Comparison of ENCODE assay signal across 8 mouse cellular contexts in genomic region chr1:14108450-14109189, GRCm38 (mm10).
DNase-seq lines count a peak whose midpoint lies in the region; ATAC-seq lines count a peak whose summit lies in the region.

No protein-coding gene starts in this region.

- no peaks in the 10 kb centered on the region for H3K36me3 ChIP-seq in hindbrain, embryonic 10.5 days
- H3K36me3 ChIP-seq in hindbrain, embryonic 11.5 days (ENCODE audit: control insufficient read depth, insufficient read depth, low read length), result no peaks in the 10 kb centered on the region

- H3K27ac ChIP-seq in hindbrain, embryonic 10.5 days, result peak overlapping the region; percentile 12; the same call in 1 of the 2 replicates
- no peak overlapping the region for H3K27ac ChIP-seq in hindbrain, embryonic 11.5 days (ENCODE audit: low read depth, low read length)

- H3K4me3 ChIP-seq in hindbrain, embryonic 10.5 days, result no peak overlapping the region
- H3K4me3 ChIP-seq in hindbrain, embryonic 11.5 days (ENCODE audit: low read depth, low read length), result no peak overlapping the region

- H3K4me2 ChIP-seq in hindbrain, embryonic 11.5 days (replicated peaks; ENCODE audit: low read depth, low read length), result no peak overlapping the region

- WGBS in hindbrain, embryonic 10.5 days, result 76% methylated on average over 7 of the region's 7 CpGs
- 74% methylated on average over 7 of the region's 7 CpGs for WGBS in hindbrain, embryonic 11.5 days

- no peak for DNase-seq in hindbrain, embryonic 10.5 days (ENCODE audit: low spot score)
- DNase-seq in hindbrain, embryonic 11.5 days (ENCODE audit: low spot score), result no peak
- DNase-seq in adrenal gland, postnatal 36 days, result peak; percentile 53 to 68
- DNase-seq in frontal cortex, postnatal 36 days (ENCODE audit: low spot score in 2 of 2), result peak; percentile 19 to 45
- DNase-seq in layer of hippocampus, adult 9-11 months, result peak; percentile 63
- DNase-seq in telencephalon, adult 2 months (ENCODE audit: low read depth, low spot score), result peak; percentile 38
- DNase-seq in B cell, adult 2 months, result no peak
- DNase-seq in urinary bladder, postnatal 4 days (ENCODE audit: low spot score in 2 of 2), result no peak

- H3K9me3 ChIP-seq in hindbrain, embryonic 10.5 days, result 0 out of 2 replicates have a peak, but pooled peaks cover 7% of the 10 kb centered on the region
- no peaks in the 10 kb centered on the region for H3K9me3 ChIP-seq in hindbrain, embryonic 11.5 days (ENCODE audit: control insufficient read depth, low read length)

- ATAC-seq in hindbrain, embryonic 11.5 days (ENCODE audit: low FRiP score), result no peak

- no peaks in the 10 kb centered on the region for H3K27me3 ChIP-seq in hindbrain, embryonic 10.5 days (ENCODE audit: insufficient read depth, poor library complexity, severe bottlenecking)
- no peaks in the 10 kb centered on the region for H3K27me3 ChIP-seq in hindbrain, embryonic 11.5 days (ENCODE audit: control insufficient read depth, insufficient read depth, low read length)

- no peak overlapping the region for H3K9ac ChIP-seq in hindbrain, embryonic 11.5 days (ENCODE audit: low read depth, low read length)

- H3K4me1 ChIP-seq in hindbrain, embryonic 10.5 days (replicated peaks), result peaks cover 3% of the 10 kb centered on the region; the same call in 1 of the 2 replicates
- no peaks in the 10 kb centered on the region for H3K4me1 ChIP-seq in hindbrain, embryonic 11.5 days (replicated peaks; ENCODE audit: control insufficient read depth, insufficient read depth, low read length)

Comparison
In these comparisons a context has a peak if more than half of its experiments do, and no peak if none do; other contexts are left out.
1. DNase-seq: peak in adrenal gland, postnatal 36 days (2 of 2), frontal cortex, postnatal 36 days (2 of 2), layer of hippocampus, adult 9-11 months (single experiment) and telencephalon, adult 2 months (single experiment); none in hindbrain, embryonic 10.5 days (single experiment), hindbrain, embryonic 11.5 days (single experiment), B cell, adult 2 months (0 of 2) and urinary bladder, postnatal 4 days (0 of 2).